Mouse (Mus musculus) 3134 (cell line): Measurements from ENCODE around the gene Gm17606.
A peak's percentile ranks its signal among the peaks of the same experiment; 100 is the strongest.
"Not testable (repeated sequence)": the region's sequence is repeated elsewhere in the genome, so short reads cannot be mapped to it uniquely, and the experiment has no call there.

Experiments used
- DNase-seq: peaks from one replicate; pipeline ENCODE4 v3.0.0-alpha.2; 2011; ENCODE audit warnings: low spot score; ENCODE audit not compliant: insufficient read length; ENCODE audit errors: extremely low read depth

Gm17606 gene

DNA sequence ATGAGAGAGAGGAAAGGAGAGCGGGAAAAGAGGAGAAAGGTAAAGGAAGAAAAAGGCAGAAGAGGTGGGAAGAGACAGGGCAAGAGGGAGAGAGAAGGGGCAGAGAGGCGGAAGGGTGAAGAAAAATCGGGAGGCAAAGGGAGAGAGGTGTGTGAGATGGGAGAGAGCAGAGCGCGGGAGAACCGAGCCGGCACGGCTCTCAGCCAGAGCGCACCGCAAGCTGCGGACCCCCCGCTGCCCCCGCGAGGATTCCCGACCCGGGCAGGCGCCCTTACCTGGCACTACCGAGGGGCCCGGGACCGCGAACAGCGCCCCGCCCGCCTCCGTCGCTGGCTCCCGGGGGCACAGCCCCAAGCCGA, at the start of gene Gm17606:
TSS of gene Gm17606 (plus strand) at position 7 of the 359 bp plus-strand sequence.
- no peak for DNase-seq

DNA sequence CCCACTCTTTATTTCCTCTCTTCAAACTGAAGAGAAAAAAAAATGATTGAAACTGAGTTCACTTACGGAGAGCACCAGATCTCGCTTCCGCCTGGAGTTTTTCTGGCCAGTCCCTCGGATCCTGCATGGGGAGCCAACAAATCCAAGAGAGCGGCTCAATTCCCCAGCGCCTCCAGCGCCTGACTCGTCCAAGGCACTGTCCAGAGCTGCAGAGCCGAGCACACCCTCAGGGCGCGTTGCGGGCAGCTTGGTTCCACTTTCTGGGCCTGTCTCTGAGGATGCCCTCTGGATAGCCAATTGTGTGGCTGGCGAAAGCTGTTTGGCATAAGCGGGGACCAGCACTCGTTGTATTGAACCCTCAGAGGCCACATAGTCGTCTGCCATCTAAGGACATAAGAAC, 49.7 kb upstream of the Gm17606 start:
- no peak for DNase-seq

- DNase-seq = no peak
These were observed 48.3 kb upstream of the Gm17606 start for GRCm38 (mm10) chr14:54592319-54592934.

DNA sequence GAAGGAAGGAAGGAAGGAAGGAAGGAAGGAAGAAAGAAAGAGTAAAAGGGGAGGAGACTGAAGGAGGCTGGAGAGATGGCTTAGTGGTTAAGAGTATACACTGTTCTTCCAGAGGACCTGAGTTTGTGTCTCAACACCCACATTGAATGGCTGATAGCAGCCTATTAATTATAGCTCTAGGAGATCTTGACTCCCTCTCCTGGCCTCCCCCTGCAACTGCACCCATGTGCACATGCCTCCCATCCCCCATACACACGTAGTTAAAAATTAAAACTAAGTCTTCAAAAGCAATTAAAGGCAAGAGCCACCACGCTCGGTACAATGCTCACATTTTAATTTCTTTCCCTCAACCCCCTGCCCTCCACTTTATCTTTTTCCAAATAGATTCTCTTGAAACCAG, 46.7 kb upstream of the Gm17606 start:
- DNase-seq = no peak

GRCm38 (mm10) chr14:54594631-54595414, 45.9 kb upstream of the Gm17606 start:
- DNase-seq = no peak

DNA sequence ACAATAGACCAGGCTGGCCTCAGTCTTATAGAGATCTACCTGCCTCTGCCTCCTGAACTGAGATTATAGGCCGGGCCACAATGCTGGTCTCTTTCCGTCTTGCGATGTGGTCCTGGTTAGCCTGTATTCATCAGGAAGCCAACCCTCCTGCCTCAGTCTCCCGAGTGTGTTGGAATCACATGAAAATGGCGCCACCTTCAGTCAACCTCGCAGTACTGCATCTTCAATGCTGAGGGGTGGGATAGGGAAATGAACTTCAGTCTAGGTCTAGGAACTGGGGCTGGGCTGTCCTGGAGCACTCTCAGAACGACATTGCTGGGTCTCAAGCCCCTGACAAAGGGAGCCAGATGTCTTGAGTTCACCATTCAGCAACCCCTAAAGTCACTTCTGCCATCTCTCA, 43.7 kb upstream of the Gm17606 start:
- no peak for DNase-seq

DNA sequence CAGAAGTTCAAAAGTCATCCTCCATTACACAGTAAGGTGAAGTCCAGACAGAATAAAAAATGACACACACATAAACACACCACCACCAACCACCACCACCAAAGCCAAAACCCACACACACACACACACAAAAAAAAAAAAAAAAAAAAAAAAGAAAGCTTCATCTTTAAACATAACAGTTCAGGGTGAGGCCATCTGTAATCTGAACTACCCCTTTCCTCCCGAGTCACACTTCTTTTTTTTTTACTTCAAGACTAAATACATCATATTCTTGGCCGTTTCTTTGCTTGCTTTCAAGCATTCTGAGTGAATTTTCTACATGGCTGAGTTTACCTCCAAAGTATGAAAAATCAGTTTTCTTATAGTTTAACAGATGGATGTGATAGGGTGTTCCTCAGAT, 39.2 kb upstream of the Gm17606 start:
- DNase-seq = no peak

- DNase-seq = peak; percentile 34
These were observed 38.1 kb upstream of the Gm17606 start for GRCm38 (mm10) chr14:54602613-54603012.

- peak; percentile 92 for DNase-seq
These were observed 37.6 kb upstream of the Gm17606 start for GRCm38 (mm10) chr14:54603038-54603654.

DNA sequence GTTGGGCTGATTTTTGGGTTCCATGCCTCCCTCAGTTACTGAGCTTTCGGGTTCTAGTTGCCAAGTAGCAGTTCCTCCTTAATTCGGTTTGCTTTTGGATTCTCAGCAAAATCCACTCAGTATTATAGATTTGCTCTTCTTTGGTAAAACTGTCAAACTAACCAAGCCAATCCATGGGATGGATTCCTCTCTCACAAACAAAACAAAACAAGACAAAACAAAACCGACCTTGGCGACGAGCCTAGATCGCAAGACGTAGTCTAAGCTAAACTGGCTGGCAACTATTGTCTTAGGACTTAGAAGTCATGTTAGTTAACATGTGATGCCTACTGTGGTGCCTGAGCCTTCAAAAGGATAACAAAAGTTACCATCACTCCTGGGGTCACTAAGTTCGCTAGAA, 37.1 kb upstream of the Gm17606 start:
- DNase-seq = no peak

- DNase-seq = peak; percentile 72
These were observed 34.9 kb upstream of the Gm17606 start, which contains the start of gene 4931414P19Rik for GRCm38 (mm10) chr14:54605752-54606321. 4931414P19Rik (minus strand) TSS chr14:54605993.

DNA sequence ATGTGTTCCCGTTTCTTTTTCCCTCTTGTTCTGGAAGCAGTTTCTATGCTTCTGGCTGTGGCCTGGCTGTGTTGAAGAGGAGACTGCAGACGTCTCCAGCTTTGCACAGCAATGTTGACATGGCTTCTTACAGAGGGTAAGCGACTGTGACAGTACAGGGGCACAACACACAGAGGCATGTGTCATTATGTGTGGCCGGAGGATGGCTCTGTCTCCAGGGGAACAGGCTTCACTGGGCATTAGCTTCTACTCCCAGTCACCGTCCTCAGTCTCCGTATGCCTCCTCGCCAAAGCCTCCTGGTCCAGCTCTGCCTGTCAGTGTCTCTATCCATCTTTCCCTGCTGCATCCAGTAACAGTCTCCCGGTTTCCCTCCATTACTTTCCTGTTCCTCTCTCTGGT, 33.5 kb upstream of the Gm17606 start:
- DNase-seq = no peak

GRCm38 (mm10) chr14:54609245-54609644, 31.5 kb upstream of the Gm17606 start:
- no peak for DNase-seq

GRCm38 (mm10) chr14:54609962-54610361, 30.8 kb upstream of the Gm17606 start:
- peak; percentile 29 for DNase-seq

DNA sequence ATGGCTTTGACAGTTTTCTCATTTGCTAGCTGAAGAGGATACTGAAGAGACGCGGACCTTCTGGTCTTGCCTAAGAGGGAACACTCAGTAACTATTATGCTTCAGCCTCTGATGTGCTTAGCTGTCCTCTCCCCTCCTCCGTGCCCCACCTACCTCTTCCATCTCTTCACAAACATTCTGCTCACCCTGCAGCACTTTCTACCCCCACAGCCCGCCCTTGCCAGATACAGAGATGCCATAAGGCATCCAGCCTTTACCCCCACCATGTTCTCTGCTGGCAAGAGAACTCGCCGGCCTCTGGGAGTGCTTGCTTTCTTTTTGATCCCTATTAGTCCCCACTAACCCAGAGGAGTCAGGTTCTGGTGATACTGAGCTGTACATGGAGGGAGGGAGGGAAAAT, 30.1 kb upstream of the Gm17606 start:
- DNase-seq = no peak

GRCm38 (mm10) chr14:54614130-54614529, 26.6 kb upstream of the Gm17606 start:
- DNase-seq = not testable (repeated sequence)

DNA sequence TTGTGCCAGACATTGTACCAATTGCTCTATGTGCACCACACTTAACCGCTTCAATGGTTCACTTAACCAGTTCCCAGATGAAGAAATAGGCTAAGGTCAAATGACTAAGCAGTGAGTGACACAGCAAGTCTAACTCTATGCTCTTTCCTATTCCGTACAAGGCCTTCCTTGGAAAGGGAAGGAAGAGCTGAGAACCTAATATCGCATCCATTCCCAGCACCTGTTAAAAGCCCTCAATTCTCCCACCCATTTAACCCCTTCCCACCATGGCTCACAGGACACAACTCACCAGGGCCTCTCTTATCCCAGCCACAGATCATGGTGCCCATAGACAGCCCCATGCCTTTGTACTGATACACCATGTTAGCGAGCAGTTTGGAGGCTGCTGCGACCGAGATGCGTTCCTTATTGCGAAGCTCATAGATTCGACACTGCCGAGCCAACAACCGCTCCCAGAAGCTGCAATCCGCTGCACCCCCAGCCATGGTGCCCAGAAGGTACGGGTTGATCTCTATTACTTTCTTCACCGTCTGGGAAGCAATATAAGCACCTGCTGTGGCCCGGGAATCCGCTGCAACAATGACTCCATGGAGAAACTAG, 24.4 kb upstream of the Gm17606 start:
- no peak for DNase-seq

- no peak for DNase-seq
These were observed 23.4 kb upstream of the Gm17606 start for GRCm38 (mm10) chr14:54617152-54617896.

- peak; percentile 85 for DNase-seq
These were observed 22.8 kb upstream of the Gm17606 start, which contains the start of gene Psmb5 for GRCm38 (mm10) chr14:54617897-54618365. Psmb5 (minus strand) TSS chr14:54618022.

GRCm38 (mm10) chr14:54621133-54621532, 19.6 kb upstream of the Gm17606 start, which contains the start of gene Psmb11:
Psmb11 (plus strand) TSS chr14:54621433.
- DNase-seq = no peak
